Mouse (Mus musculus) neural tube, embryonic 11.5 days (tissue): ENCODE measurements around the gene Ctr9. TPM values are rescaled to one million over a fixed set of nuclear protein-coding genes. Genes with fewer than 3 reads are reported as not detected.

Source experiments
- ATAC-seq: fragments of 200-750 bp; cut with Nextera tagmentation; 2 replicates; pipeline ENCODE4 v1.8.0; 2017; ENCODE audit warnings: moderate number of reproducible peaks, mild to moderate bottlenecking, moderate TSS enrichment, moderate library complexity; ENCODE audit not compliant: insufficient read depth, low FRiP score, low TSS enrichment
- DNase-seq: peaks from one replicate; pipeline ENCODE4 v3.0.0-alpha.2; 2015; ENCODE audit warnings: low spot score
- H3K27ac ChIP-seq: fragments of 300-500 bp; sonication (generic); 2 replicates; pipeline ENCODE4 v1.5.1; 2014; ENCODE audit warnings: low read depth, mild to moderate bottlenecking, low read length
- H3K27me3 ChIP-seq: fragments of 300-500 bp; sonication (generic); 2 replicates; pipeline ENCODE4 v1.6.1; 2014; ENCODE audit warnings: mild to moderate bottlenecking, low read length, mixed read lengths; ENCODE audit not compliant: control insufficient read depth, insufficient read depth
- H3K36me3 ChIP-seq: fragments of 300-500 bp; sonication (generic); 2 replicates; pipeline ENCODE4 v1.6.1; 2014; ENCODE audit warnings: mild to moderate bottlenecking, low read length, moderate library complexity, mixed read lengths; ENCODE audit not compliant: control insufficient read depth, insufficient read depth
- H3K4me1 ChIP-seq: fragments of 300-500 bp; sonication (generic); 2 replicates; pipeline ENCODE4 v1.6.1; 2014; ENCODE audit warnings: low read length, mixed read lengths; ENCODE audit not compliant: control insufficient read depth, insufficient read depth
- H3K4me2 ChIP-seq: fragments of 300-500 bp; sonication (generic); 2 replicates; pipeline ENCODE4 v1.6.1; 2014; ENCODE audit warnings: low read depth, mild to moderate bottlenecking, moderate library complexity
- H3K4me3 ChIP-seq: fragments of 300-500 bp; sonication (generic); 2 replicates; pipeline ENCODE4 v1.5.1; 2014; ENCODE audit warnings: low read depth, low read length
- H3K9ac ChIP-seq: fragments of 300-500 bp; sonication (generic); 2 replicates; pipeline ENCODE4 v1.6.1; 2014; ENCODE audit warnings: mild to moderate bottlenecking, low read length
- H3K9me3 ChIP-seq: fragments of 300-500 bp; sonication (generic); 2 replicates; pipeline ENCODE4 v1.6.1; 2016; ENCODE audit warnings: low read length; ENCODE audit not compliant: control insufficient read depth
- WGBS: fragments of 180-500 bp; shearing (Covaris S2); extraction: QIAGEN DNeasy Blood & Tissue Kit; methylation state at CpG from one replicate; pipeline ENCODE4 v1.1.7; 2014; 5-methylcytosine and 5-hydroxymethylcytosine counted together
- polyA plus RNA-seq: library from polyadenylated mRNA; unstranded; fragments of >200 nt; fragmentation: Nextera tagmentation; extraction: Ambion mirVana; gene quantifications from 2 replicates; pipeline ENCODE4 v1.2.1, GENCODE M21; 2014

The Ctr9 gene
- polyA plus RNA-seq, 1 experiment from 2014 or later: 99.7 TPM

GRCm38 (mm10) chr7:111020814-111021213 is 7.9 kb upstream of the Ctr9 start:
- Histone ChIP-seq H3K4me1 (0 out of 2 replicates have a peak, but pooled peaks cover 4% of the 10 kb centered on the region), H3K9me3 (no peaks in the 10 kb centered on the region), H3K27ac (no peak overlapping the region), H3K27me3 (no peaks in the 10 kb centered on the region), H3K9ac (no peak overlapping the region), H3K4me3 (no peak overlapping the region), H3K4me2 (no peak overlapping the region), H3K36me3 (no peaks in the 10 kb centered on the region)
- ATAC-seq (no peak), DNase-seq (no peak)
- WGBS: 80% methylated on average over 4 of the region's 4 CpGs

- Histone ChIP-seq H3K27ac (no peak overlapping the region), H3K36me3 (no peaks in the 10 kb centered on the region), H3K9ac (no peak overlapping the region; the same call in 1 of the 2 replicates), H3K27me3 (no peaks in the 10 kb centered on the region), H3K9me3 (no peaks in the 10 kb centered on the region), H3K4me3 (no peak overlapping the region), H3K4me1 (0 out of 2 replicates have a peak, but pooled peaks cover 4% of the 10 kb centered on the region), H3K4me2 (no peak overlapping the region)
- 24% methylated on average over 8 of the region's 8 CpGs for WGBS
- ATAC-seq (no peak), DNase-seq (peak; percentile 41)
These were observed 4.6 kb upstream of the Ctr9 start for GRCm38 (mm10) chr7:111024068-111024594.

GRCm38 (mm10) chr7:111024912-111025311 is 3.8 kb upstream of the Ctr9 start:
- Histone ChIP-seq H3K9me3 (no peaks in the 10 kb centered on the region), H3K36me3 (no peaks in the 10 kb centered on the region), H3K4me2 (no peak overlapping the region), H3K4me3 (no peak overlapping the region), H3K4me1 (peaks cover 7% of the 10 kb centered on the region; the same call in 1 of the 2 replicates), H3K27me3 (no peaks in the 10 kb centered on the region), H3K9ac (no peak overlapping the region), H3K27ac (no peak overlapping the region)
- 82% methylated on average over 4 of the region's 4 CpGs for WGBS
- ATAC-seq: no peak
- no peak for DNase-seq

- Histone ChIP-seq H3K9me3 (no peaks in the 10 kb centered on the region), H3K27ac (peak overlapping the region; percentile 69), H3K4me2 (peak overlapping the region; percentile 81), H3K4me1 (peaks cover 7% of the 10 kb centered on the region; the same call in 1 of the 2 replicates), H3K36me3 (no peaks in the 10 kb centered on the region), H3K27me3 (no peaks in the 10 kb centered on the region), H3K4me3 (peak overlapping the region; percentile 94), H3K9ac (peak overlapping the region; percentile 75)
- DNase-seq: no peak
- under 1% methylated on average over 29 of the region's 29 CpGs for WGBS
- ATAC-seq: peak; percentile 2; the same call in 1 of the 2 replicates
These were observed 349 bp downstream of the Ctr9 start for GRCm38 (mm10) chr7:111029046-111029553.

- peaks cover 9% of the 10 kb centered on the region for H3K36me3 ChIP-seq
These were observed 20.2 kb downstream of the Ctr9 start for GRCm38 (mm10) chr7:111048920-111049319.

GRCm38 (mm10) chr7:111049652-111050421 is 21.1 kb downstream of the Ctr9 start:
- 65% methylated on average over 6 of the region's 6 CpGs for WGBS
- DNase-seq (peak; percentile 62), ATAC-seq (no peak)
- no peaks in the 10 kb centered on the region for H3K27me3 ChIP-seq
- peaks cover 7% of the 10 kb centered on the region for H3K36me3 ChIP-seq
- H3K27ac ChIP-seq: no peak overlapping the region
- no peak overlapping the region for H3K9ac ChIP-seq
- no peaks in the 10 kb centered on the region for H3K4me1 ChIP-seq
- no peak overlapping the region for H3K4me2 ChIP-seq
- no peaks in the 10 kb centered on the region for H3K9me3 ChIP-seq
- no peak overlapping the region for H3K4me3 ChIP-seq

More at GRCm38 (mm10) chr7:111048920-111049319, 20.2 kb downstream of the Ctr9 start:
- no peaks in the 10 kb centered on the region for H3K9me3 ChIP-seq
- H3K27me3 ChIP-seq: no peaks in the 10 kb centered on the region
- H3K4me1 ChIP-seq: no peaks in the 10 kb centered on the region
- no peak overlapping the region for H3K4me3 ChIP-seq
- DNase-seq: no peak
- H3K9ac ChIP-seq: no peak overlapping the region
- ATAC-seq: no peak
- H3K4me2 ChIP-seq: no peak overlapping the region
- 87% methylated on average over 5 of the region's 5 CpGs for WGBS
- H3K27ac ChIP-seq: no peak overlapping the region

- 92% methylated on average over 19 of the region's 19 CpGs for WGBS
- ATAC-seq: no peak
- H3K36me3 ChIP-seq: peaks cover 13% of the 10 kb centered on the region
These were observed 26.5 kb downstream of the Ctr9 start for GRCm38 (mm10) chr7:111055221-111055620.

GRCm38 (mm10) chr7:111055984-111056657 is 27.4 kb downstream of the Ctr9 start:
- ATAC-seq: no peak
- no peak for DNase-seq

More at GRCm38 (mm10) chr7:111055221-111055620, 26.5 kb downstream of the Ctr9 start:
- no peak overlapping the region for H3K4me2 ChIP-seq
- no peak overlapping the region for H3K9ac ChIP-seq
- no peaks in the 10 kb centered on the region for H3K27me3 ChIP-seq
- H3K27ac ChIP-seq: no peak overlapping the region
- no peak overlapping the region for H3K4me3 ChIP-seq
- H3K4me1 ChIP-seq: no peaks in the 10 kb centered on the region
- H3K9me3 ChIP-seq: no peaks in the 10 kb centered on the region
- no peak for DNase-seq

More at GRCm38 (mm10) chr7:111055984-111056657, 27.4 kb downstream of the Ctr9 start:
- Histone ChIP-seq H3K4me3 (no peak overlapping the region), H3K4me2 (no peak overlapping the region), H3K9ac (no peak overlapping the region), H3K4me1 (no peaks in the 10 kb centered on the region), H3K27me3 (no peaks in the 10 kb centered on the region), H3K27ac (no peak overlapping the region), H3K9me3 (no peaks in the 10 kb centered on the region), H3K36me3 (peaks cover 13% of the 10 kb centered on the region)
- WGBS: 94% methylated on average over 3 of the region's 3 CpGs
